Mouse (Mus musculus) bone marrow macrophage, adult 2 months (primary cell): Measurements from ENCODE around the gene Zfp398. TPM values are rescaled to one million over a fixed set of nuclear protein-coding genes. Genes with fewer than 3 reads are reported as not detected.

ENCODE experiments used
- H3K27ac ChIP-seq: 2 replicates; pipeline ENCODE4 v1.5.1; 2012; ENCODE audit warnings: low read depth, low read length; ENCODE audit not compliant: insufficient read depth
- H3K4me1 ChIP-seq: 2 replicates; pipeline ENCODE4 v1.6.1; 2012; ENCODE audit warnings: low read length; ENCODE audit not compliant: control insufficient read depth, insufficient read depth
- H3K4me3 ChIP-seq: 2 replicates; pipeline ENCODE4 v1.5.1; 2012; ENCODE audit warnings: mild to moderate bottlenecking, low read length, moderate library complexity; ENCODE audit not compliant: insufficient read depth
- CTCF ChIP-seq: IDR thresholded peaks from 2 replicates; pipeline ENCODE4 v1.5.1; 2012; ENCODE audit warnings: low read depth, mild to moderate bottlenecking, low read length, moderate library complexity
- POLR2A ChIP-seq: IDR thresholded peaks from 2 replicates; pipeline ENCODE4 v1.6.1; 2012; ENCODE audit warnings: mild to moderate bottlenecking, low read depth, low read length, borderline replicate concordance
- polyA plus RNA-seq: library from polyadenylated mRNA; stranded (reverse); fragments of >200 nt; gene quantifications from 2 replicates; pipeline ENCODE4 v1.2.4, GENCODE M21; 2012; ENCODE audit not compliant: missing spikeins, insufficient read depth, insufficient read length

The Zfp398 gene
- polyA plus RNA-seq, 1 experiment, result 6.4 TPM

GRCm38 (mm10) chr6:47821236-47821635, 14.2 kb upstream of the Zfp398 start:
- TF ChIP-seq CTCF (no peak), POLR2A (no peak)
- H3K4me1 ChIP-seq, result peaks cover 12% of the 10 kb centered on the region
- no peak overlapping the region for H3K4me3 ChIP-seq
- no peak overlapping the region for H3K27ac ChIP-seq

GRCm38 (mm10) chr6:47821776-47822175, 13.7 kb upstream of the Zfp398 start:
- H3K4me1 ChIP-seq, result peaks cover 12% of the 10 kb centered on the region
- H3K27ac ChIP-seq, result no peak overlapping the region
- TF ChIP-seq CTCF (no peak), POLR2A (no peak)
- no peak overlapping the region for H3K4me3 ChIP-seq

GRCm38 (mm10) chr6:47824241-47824640, 11.2 kb upstream of the Zfp398 start:
- TF ChIP-seq CTCF, result no peak
- TF ChIP-seq POLR2A, result no peak
- Histone ChIP-seq H3K27ac (no peak overlapping the region), H3K4me3 (no peak overlapping the region), H3K4me1 (peaks cover 4% of the 10 kb centered on the region)

GRCm38 (mm10) chr6:47827462-47827861, 8.0 kb upstream of the Zfp398 start:
- no peak overlapping the region for H3K27ac ChIP-seq
- peaks cover 3% of the 10 kb centered on the region; the same call in 1 of the 2 replicates for H3K4me1 ChIP-seq
- H3K4me3 ChIP-seq, result no peak overlapping the region
- TF ChIP-seq POLR2A (no peak), CTCF (no peak)

GRCm38 (mm10) chr6:47828950-47829349, 6.5 kb upstream of the Zfp398 start:
- Histone ChIP-seq H3K4me3 (no peak overlapping the region), H3K27ac (no peak overlapping the region), H3K4me1 (peaks cover 3% of the 10 kb centered on the region; the same call in 1 of the 2 replicates)
- TF ChIP-seq POLR2A (no peak), CTCF (no peak)

- Histone ChIP-seq H3K4me3 (peak within 1 kb of the TSS; percentile 79), H3K4me1 (peaks cover 3% of the 10 kb centered on the region; the same call in 1 of the 2 replicates), H3K27ac (no peak within 1 kb of the TSS)
- TF ChIP-seq CTCF (peak; percentile 50), POLR2A (no peak)
Measured at GRCm38 (mm10) chr6:47830104-47831078, 5.1 kb upstream of the Zfp398 start, which contains the start of gene Zfp786. Gene Zfp786, minus strand, starts transcription at chr6:47830867.

- no peak overlapping the region for H3K27ac ChIP-seq
- H3K4me1 ChIP-seq, result peaks cover 3% of the 10 kb centered on the region; the same call in 1 of the 2 replicates
- H3K4me3 ChIP-seq, result no peak overlapping the region
- no peak for TF ChIP-seq POLR2A
Measured at GRCm38 (mm10) chr6:47832220-47832619, 3.2 kb upstream of the Zfp398 start.

- peak overlapping the region; percentile 52 for H3K27ac ChIP-seq
- peaks cover 15% of the 10 kb centered on the region for H3K4me1 ChIP-seq
- H3K4me3 ChIP-seq, result peak overlapping the region; percentile 80
- no peak for TF ChIP-seq CTCF
- TF ChIP-seq POLR2A, result no peak
Measured at GRCm38 (mm10) chr6:47835984-47836521, 592 bp downstream of the Zfp398 start.

GRCm38 (mm10) chr6:47837630-47838029, 2.2 kb downstream of the Zfp398 start:
- no peak overlapping the region for H3K27ac ChIP-seq
- TF ChIP-seq POLR2A (no peak), CTCF (no peak)
- H3K4me3 ChIP-seq, result no peak overlapping the region
- peaks cover 15% of the 10 kb centered on the region for H3K4me1 ChIP-seq

GRCm38 (mm10) chr6:47841077-47841476, 5.6 kb downstream of the Zfp398 start:
- Histone ChIP-seq H3K4me1 (peaks cover 15% of the 10 kb centered on the region), H3K4me3 (no peak overlapping the region), H3K27ac (no peak overlapping the region)
- TF ChIP-seq CTCF (no peak), POLR2A (no peak)
